Mouse (Mus musculus): ENCODE data around the gene Slc7a5.

- TF ChIP-seq GATA1 (IDR thresholded peaks at IDR 0.05; ENCODE audit: borderline replicate concordance, low read length) (no peak), CTCF (IDR thresholded peaks at IDR 0.05; ENCODE audit: low read depth, low read length) (peak; percentile 21; the same call in 1 of the 2 replicates), GATA2 (IDR thresholded peaks at IDR 0.05; ENCODE audit: borderline replicate concordance, low read depth, low read length) (no peak), POLR2AphosphoS5 (IDR thresholded peaks at IDR 0.05; ENCODE audit: insufficient replicate concordance, low read depth, low read length) (no peak)
These were observed 19.8 kb upstream of the Slc7a5 start for GRCm38 (mm10) chr8:121927316-121927715.

All from G1E (cell line).